Mouse (Mus musculus): ENCODE measurements around the gene Gm21366. TPM values are rescaled to one million over a fixed set of nuclear protein-coding genes. Genes with fewer than 3 reads are reported as not detected.
"Not testable (repeated sequence)": the region's sequence is repeated elsewhere in the genome, so short reads cannot be mapped to it uniquely, and the experiment has no call there.

Gene Gm21366
- not detected in 2 replicates for polyA plus RNA-seq (2012; rRNA removed)

DNA sequence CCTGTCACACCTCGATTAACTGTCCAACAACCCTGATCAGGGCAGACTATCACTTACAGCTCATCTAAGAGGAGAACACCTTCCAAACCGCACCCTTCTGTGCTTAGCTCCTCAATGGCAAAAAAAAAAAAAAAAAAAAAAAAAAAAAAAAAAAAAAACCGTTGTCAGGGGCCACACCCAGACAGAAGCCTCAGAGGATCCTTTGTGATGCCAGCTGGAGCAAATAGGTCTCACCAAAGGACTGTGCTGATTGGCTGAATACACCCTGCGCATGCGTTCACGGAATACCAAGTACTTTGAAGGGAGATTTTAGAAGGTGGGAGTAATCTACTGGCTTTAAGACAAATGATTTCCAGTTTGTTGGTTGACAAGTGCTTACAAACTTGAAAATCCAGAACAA, at the start of gene Gm21366:
Gene Gm21366 (minus strand): TSS at position 101 of the 400 bp plus-strand sequence.
- not testable (repeated sequence) for DNase-seq (ENCODE audit: extremely low spot score in 1 of 2, low spot score in 1 of 2)

Measured in frontal cortex, adult 2 months (tissue).